Mouse (Mus musculus): ENCODE results near the gene Ankrd12.

Gene Ankrd12

DNA sequence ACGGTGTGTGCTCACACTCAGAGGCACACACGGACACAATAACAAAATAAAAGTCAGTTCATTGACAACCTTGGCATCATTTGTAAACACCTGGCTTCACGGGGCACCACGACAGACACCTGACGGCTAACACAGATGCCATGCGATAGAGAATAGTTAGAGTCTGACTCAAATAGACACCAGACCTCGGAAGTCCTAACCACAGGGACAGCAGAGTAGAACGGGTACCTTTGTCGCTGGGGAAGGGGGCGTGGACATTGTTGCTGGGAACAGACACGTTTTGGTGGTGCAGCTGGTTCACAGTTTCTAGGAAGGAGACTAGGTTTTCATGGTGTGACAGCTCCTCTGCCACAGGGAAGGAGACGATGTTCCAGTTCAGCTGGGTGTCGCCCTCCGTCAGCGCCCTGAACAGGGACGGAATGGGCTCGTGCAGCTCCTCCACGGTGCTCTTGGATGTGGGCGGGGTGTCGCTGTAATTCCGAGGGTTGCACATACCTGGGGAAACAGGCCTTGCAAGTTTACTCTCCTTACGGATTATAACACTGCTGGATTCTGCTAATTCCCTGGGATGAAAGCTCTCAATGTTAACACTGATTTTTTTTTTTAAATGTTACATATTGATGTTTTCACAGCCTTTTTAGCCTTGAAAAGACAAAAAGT, 147.4 kb downstream of the Ankrd12 start:
- DNase-seq (ENCODE audit: low spot score), result no peak

DNA sequence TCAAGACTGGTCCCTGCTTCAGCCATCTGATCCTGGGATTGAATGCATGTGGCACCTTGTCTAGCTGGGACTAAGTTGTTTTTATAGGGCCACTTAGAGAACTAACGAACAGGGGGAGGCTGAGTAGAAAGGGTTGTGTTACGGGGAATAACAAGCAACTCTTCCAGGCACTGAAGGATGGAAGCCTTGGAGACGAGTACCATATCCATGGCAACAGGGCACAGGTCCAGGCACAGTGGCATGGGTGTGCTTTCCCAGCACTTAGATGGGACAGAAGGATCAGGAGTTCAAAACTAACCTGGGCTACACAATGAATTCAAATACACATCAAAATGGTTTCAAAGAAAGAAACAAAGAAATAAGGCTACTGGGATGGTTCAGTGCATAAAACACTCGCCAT, 149.8 kb downstream of the Ankrd12 start:
- DNase-seq (ENCODE audit: low spot score), result no peak

DNA sequence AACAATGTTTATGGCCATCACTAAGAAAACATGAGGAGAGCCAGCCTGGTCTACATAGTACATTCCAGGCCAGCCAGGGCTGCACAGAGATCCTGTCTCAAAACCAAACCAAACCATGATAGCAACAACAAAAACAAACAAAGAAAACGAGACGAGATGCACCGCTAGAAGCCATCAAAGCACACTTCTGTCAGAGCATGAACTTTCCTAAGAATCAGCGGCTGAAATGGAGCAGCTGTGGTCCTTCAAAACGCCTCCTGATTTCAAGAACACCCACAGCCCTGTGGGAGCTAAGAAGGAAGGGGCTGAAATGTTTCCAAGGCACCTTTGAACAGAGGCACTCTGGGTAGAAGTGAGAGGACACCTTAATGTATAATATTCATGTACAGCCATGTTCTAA, 152.7 kb downstream of the Ankrd12 start:
- DNase-seq (ENCODE audit: low spot score), result no peak

DNA sequence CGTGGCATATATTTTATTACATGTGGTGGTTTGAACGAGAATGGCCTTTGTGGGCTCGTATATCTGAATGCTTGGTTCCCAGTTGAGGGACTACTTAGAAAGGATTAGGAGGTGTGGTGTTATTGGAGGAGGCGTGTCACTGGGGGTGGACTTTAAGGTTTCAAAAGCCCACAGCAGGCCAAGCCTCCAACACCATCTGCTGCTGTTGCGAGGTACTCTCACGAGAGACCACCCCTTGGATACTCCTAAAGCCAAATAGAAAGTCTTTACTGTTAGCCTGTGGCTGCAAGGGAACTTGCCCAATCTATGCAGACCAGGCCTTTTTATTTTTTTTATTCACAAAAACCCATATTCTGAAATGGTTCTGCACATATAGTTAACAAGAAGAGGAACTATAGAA, 154.9 kb downstream of the Ankrd12 start:
- no peak for DNase-seq (ENCODE audit: low spot score)

DNA sequence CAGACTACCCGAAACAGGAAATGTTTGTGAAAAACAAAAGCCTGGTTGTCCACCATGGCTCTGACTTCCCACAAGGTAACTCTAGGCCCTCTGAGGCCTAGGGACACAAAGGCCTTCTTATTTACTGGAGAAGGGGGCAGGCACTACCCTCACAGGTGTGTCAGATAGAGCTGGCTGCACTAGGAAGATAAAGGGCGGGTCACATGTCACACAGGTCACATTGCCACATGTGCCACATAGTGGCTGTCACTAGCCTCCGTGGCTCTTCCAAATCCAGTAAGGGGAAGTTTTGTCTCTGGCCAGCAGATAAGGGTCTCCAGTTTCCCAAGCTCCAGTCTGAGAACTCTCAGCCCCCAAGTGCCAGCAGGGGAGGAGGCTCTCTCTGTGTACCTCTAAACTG, 157.7 kb downstream of the Ankrd12 start:
- no peak for DNase-seq (ENCODE audit: low spot score)

DNA sequence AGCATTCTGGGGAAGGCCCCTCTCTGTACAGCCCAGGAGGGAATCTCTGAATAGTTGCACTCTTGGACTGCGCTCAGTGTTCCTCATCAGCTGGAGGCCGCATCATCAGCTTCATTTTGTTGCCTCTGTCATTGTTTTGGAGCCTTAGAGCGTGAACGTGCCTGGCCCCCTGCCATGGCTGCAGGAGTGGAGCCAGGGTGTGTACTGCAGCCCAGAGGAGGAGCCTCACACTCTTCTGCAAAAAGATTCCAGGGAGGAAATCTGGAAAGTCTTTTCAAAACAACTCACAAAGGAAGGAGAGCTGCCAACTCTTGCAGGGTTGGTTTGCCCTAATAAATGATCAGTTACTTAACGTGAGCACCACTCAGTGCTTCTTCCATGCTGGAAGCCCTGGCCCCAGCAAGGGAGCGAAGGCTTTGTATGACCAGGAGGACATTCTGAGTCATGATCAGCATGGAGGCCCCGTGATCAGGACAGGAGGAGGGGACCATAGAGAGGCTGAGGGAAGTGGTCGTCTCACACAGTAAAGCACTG, 160.7 kb downstream of the Ankrd12 start:
- DNase-seq (ENCODE audit: low spot score), result no peak

Data from T-cell, adult 2 months (primary cell).